Mouse (Mus musculus) thymus, adult 2 months (tissue): ENCODE measurements at regions not wholly inside any gene's neighbourhood (a gene's known extent, or its start where the extent isn't known, plus 50 kb on each side); places are given as distances from the start of the nearest gene placed in this dataset.

ENCODE experiments used
- DNase-seq: peaks from one replicate; pipeline ENCODE4 v3.0.0; 2021
- H3K27ac ChIP-seq: fragments of 200-500 bp; 2 replicates; pipeline ENCODE4 v1.5.1; 2012; ENCODE audit warnings: low read length, control low read depth; ENCODE audit not compliant: control insufficient read depth, insufficient read depth
- H3K27me3 ChIP-seq: fragments of 200-500 bp; 2 replicates; pipeline ENCODE4 v1.6.1; 2012; ENCODE audit warnings: mild to moderate bottlenecking, low read length, moderate library complexity, mixed read lengths; ENCODE audit not compliant: control insufficient read depth, insufficient read depth
- H3K36me3 ChIP-seq: fragments of 200-500 bp; 2 replicates; pipeline ENCODE4 v1.6.1; 2012; ENCODE audit warnings: mild to moderate bottlenecking, low read length, moderate library complexity; ENCODE audit not compliant: control insufficient read depth, insufficient read depth
- H3K4me1 ChIP-seq: fragments of 200-500 bp; replicated peaks from 2 replicates; pipeline ENCODE4 v1.6.1; 2012; ENCODE audit warnings: low read length; ENCODE audit not compliant: control insufficient read depth, insufficient read depth
- H3K4me3 ChIP-seq: fragments of 200-500 bp; 2 replicates; pipeline ENCODE4 v1.5.1; 2012; ENCODE audit warnings: mild to moderate bottlenecking, low read length, control low read depth, moderate library complexity; ENCODE audit not compliant: control insufficient read depth, insufficient read depth
- CTCF ChIP-seq: fragments of 200-500 bp; IDR thresholded peaks from 2 replicates; pipeline ENCODE4 v1.5.1; 2012; ENCODE audit warnings: mild to moderate bottlenecking, control low read depth, low read length, moderate library complexity, borderline replicate concordance; ENCODE audit not compliant: control insufficient read depth, poor library complexity, insufficient read depth; ENCODE audit errors: extremely low read depth
- POLR2A ChIP-seq: fragments of 200-500 bp; IDR thresholded peaks from 2 replicates; pipeline ENCODE4 v1.6.1; 2012; ENCODE audit warnings: mild to moderate bottlenecking, low read length, control low read depth, moderate library complexity; ENCODE audit not compliant: control insufficient read depth, poor library complexity, insufficient read depth; ENCODE audit errors: extremely low read depth
- WGBS: fragments of 180-500 bp; shearing (Covaris S2); methylation state at CpG from one replicate; pipeline ENCODE4 v1.1.7; 2018; 5-methylcytosine and 5-hydroxymethylcytosine counted together

DNA sequence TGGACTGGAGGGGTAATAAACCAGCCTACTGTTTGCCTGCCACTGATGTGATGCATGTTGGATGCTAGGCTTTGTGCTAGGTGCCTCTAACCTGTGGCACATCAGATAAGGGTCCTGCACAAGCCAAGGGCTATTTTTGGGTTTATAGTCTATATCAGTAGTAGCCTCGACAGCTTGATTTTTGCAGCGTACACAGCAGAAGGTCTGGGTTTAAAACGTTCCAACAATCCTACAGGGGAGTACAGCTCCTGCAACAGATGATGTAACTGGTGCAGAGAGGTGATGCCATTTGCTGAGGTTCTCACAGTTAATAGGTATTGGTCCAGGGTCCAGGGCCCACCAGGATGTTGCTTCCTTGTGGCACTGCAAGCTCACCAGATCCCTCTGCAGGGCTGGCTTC, 63.9 kb upstream of the Ldlrad3 start:
- DNase-seq, result no peak
- no peaks in the 10 kb centered on the region for H3K36me3 ChIP-seq
- WGBS, result 81% methylated on average over 3 of the region's 3 CpGs
- no peak overlapping the region for H3K4me3 ChIP-seq
- H3K4me1 ChIP-seq, result peaks cover 32% of the 10 kb centered on the region
- H3K27me3 ChIP-seq, result no peaks in the 10 kb centered on the region
- H3K27ac ChIP-seq, result no peak overlapping the region
- TF ChIP-seq CTCF (no peak), POLR2A (no peak)

DNA sequence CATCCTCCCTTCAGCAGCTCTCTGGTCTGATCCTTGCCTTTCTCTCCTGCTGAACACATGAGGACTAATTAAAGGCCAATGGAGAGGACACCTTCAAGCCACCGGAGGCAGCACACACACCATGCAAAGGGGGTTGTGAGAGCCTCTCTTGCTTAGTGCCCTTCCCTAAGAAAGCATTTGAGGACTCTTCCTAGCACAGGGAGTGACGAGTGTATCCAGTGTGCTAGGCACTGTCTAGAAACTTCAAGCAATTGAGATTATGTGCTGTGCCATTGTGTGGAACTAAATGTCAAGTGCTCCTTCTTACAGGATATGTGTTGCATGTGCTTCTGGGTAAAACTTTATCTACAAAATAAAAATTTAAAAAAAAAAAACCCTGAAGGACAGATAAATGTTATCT, 60.3 kb upstream of the Ldlrad3 start:
- Histone ChIP-seq H3K4me3 (no peak overlapping the region), H3K27ac (no peak overlapping the region), H3K4me1 (peaks cover 43% of the 10 kb centered on the region), H3K36me3 (no peaks in the 10 kb centered on the region), H3K27me3 (no peaks in the 10 kb centered on the region)
- TF ChIP-seq CTCF (no peak), POLR2A (no peak)
- WGBS, result 75% methylated on average over 2 of the region's 2 CpGs
- no peak for DNase-seq

DNA sequence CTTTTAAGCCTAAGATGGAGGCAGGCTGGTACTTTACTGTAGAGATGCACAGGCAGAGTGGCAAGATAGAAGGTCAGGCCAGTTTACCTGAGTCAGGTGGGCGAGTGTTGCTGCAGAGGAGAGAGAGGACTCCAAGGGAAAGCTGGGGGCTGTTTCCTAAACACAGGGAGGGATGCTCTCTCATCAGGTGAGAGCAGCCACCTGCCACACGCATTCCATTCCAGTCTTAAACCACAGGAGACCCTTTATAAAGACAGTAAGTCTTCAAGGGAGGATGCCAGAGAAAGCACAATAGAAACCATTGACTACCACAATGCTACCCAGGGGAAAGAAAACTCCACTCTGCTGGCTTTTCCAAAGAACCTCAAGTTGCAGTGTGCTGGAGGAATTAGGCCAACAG, 58.3 kb upstream of the Ldlrad3 start:
- 74% methylated on average over 2 of the region's 2 CpGs for WGBS
- H3K4me3 ChIP-seq, result no peak overlapping the region
- TF ChIP-seq CTCF (no peak), POLR2A (no peak)
- no peak for DNase-seq
- H3K4me1 ChIP-seq, result peaks cover 47% of the 10 kb centered on the region
- H3K36me3 ChIP-seq, result no peaks in the 10 kb centered on the region
- H3K27me3 ChIP-seq, result no peaks in the 10 kb centered on the region
- H3K27ac ChIP-seq, result no peak overlapping the region

DNA sequence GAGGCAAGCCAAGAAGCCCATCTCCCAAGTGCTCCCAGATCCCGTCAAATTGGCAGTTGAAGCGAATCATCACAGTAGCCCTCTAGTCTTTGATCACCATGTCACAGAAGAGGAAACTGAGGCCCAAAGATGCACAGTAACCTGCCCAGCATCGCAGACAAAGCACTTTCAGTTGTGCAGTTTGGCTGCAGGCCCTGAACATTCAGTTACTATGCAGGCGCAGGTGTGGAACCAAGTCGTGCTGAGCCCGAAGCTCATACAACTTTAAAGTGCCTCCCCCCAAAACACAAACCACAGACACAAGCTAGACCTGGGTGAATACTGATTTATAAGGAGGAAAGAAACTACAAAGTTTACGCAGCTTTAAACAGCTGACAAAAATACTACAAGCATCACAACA, 55.4 kb upstream of the Ldlrad3 start:
- no peaks in the 10 kb centered on the region for H3K27me3 ChIP-seq
- TF ChIP-seq POLR2A, result no peak
- TF ChIP-seq CTCF, result no peak
- peaks cover 51% of the 10 kb centered on the region for H3K4me1 ChIP-seq
- H3K36me3 ChIP-seq, result no peaks in the 10 kb centered on the region
- DNase-seq, result peak; percentile 59
- no peak overlapping the region for H3K4me3 ChIP-seq
- peak overlapping the region; percentile 96 for H3K27ac ChIP-seq
- 7% methylated on average over 7 of the region's 7 CpGs for WGBS

DNA sequence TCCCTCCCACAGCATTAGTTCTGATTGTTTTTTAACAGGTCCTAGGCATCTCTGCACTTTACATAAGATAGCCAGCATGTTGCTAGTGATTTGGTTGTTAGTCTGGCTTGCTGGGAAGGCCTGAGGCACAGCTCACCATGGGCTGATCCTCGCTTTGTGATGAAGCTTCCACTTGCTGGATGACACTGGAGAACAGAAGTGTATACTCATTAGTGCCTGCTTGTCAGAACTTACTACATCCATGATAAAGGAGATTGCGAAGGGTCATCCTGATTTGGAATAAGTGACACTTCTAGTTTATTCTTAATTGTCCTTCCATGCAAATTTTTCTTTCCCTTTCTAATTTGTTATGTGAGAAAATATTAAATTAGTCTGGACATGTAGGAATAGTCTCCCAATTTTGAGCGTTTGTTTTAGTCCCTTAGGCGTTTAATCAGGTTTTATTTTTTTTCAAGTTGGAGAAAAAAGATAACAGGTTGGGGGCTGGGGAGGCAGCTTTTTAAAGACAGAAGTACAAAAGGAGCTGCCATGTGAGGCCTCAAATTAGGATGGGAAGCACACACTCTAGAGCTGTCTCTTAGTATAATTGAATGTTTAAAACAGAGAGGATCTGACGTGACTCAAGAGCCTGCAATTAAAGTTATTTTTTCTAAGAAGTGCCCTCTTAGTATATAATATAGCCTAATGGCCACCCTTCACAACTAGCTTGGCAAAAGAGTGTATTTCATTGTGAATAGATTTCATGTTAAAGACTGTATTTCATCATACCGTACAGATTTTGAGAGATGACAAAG, 53.7 kb upstream of the Ldlrad3 start:
- Histone ChIP-seq H3K4me1 (peaks cover 41% of the 10 kb centered on the region), H3K36me3 (no peaks in the 10 kb centered on the region), H3K27me3 (no peaks in the 10 kb centered on the region), H3K4me3 (no peak overlapping the region), H3K27ac (no peak overlapping the region)
- DNase-seq, result no peak
- 91% methylated on average over 6 of the region's 6 CpGs for WGBS
- TF ChIP-seq CTCF, result no peak
- no peak for TF ChIP-seq POLR2A
